Mouse (Mus musculus): Measurements from ENCODE around the gene Rgs3.

DNA sequence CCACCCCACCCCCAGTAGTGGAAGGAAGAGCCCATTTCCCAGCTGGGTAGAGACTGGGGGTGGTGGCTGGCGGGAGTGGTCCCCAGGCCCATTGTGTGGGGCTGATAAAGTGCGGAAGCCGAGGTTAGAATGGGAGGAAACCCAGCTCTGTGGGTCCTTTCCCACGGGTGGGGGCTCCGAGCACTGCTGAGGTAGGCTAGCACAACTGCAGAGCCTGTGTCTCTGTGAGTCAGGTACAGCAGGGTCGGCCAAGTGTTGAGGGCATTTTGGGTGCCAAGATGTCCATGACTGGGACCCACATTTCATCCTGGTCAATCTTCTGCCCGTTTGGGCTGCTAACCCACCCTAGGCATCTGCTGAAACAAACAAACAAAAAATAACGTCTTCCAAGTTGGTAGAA lies 135.9 kb downstream of the Rgs3 start:
- TF ChIP-seq CTCF (IDR thresholded peaks at IDR 0.05; ENCODE audit: low read depth) (no peak), EP300 (IDR thresholded peaks at IDR 0.05; ENCODE audit: low read depth) (no peak)
